Mouse (Mus musculus) cortical plate, adult 2 months (tissue): Measurements from ENCODE around the gene 2310011J03Rik.

Experiments
- CTCF ChIP-seq: fragments of 200-500 bp; IDR thresholded peaks from 2 replicates; pipeline ENCODE4 v1.5.1; 2011; ENCODE audit warnings: mild to moderate bottlenecking, control low read depth, low read length; ENCODE audit not compliant: insufficient read depth; ENCODE audit errors: extremely low read depth
- POLR2A ChIP-seq: fragments of 200-500 bp; IDR thresholded peaks from 2 replicates; pipeline ENCODE4 v1.6.1; 2011; ENCODE audit warnings: mild to moderate bottlenecking, low read length, control low read depth; ENCODE audit not compliant: insufficient read depth; ENCODE audit errors: extremely low read depth

DNA sequence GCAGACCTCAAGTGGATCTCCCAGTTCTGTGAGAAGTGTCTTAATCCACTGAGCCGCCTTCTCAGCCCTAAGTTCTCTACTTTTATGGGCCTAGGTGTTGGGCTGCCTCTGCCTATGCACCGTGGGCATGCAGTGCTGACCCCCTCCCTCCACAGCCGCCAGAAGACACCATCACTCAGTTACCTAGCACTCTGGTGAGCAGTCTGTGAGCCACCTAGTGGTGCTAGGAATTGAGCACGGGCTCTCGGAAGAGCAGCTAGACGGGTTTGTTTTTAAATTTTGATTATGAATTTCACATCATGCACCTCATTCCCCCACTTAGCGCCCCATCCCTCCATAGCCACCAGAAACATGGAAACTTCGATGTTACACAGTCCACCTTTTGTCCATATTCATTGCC is 31.7 kb downstream of the 2310011J03Rik start:
- TF ChIP-seq POLR2A (no peak), CTCF (peak; percentile 16; the same call in 1 of the 2 replicates)
